Mouse (Mus musculus) kidney, adult 2 months (tissue): ENCODE data around the gene Trim62. TPM values are rescaled to one million over a fixed set of nuclear protein-coding genes. Genes with fewer than 3 reads are reported as not detected.

Source experiments
- DNase-seq: peaks from one replicate; pipeline ENCODE4 v3.0.0; 2021
- H3K27ac ChIP-seq: fragments of 200-500 bp; 2 replicates; pipeline ENCODE4 v1.5.1; 2012; ENCODE audit warnings: low read depth, low read length, control low read depth, inconsistent platforms; ENCODE audit not compliant: insufficient read depth
- H3K27me3 ChIP-seq: fragments of 200-500 bp; replicated peaks from 2 replicates; pipeline ENCODE4 v1.6.1; 2012; ENCODE audit warnings: mild to moderate bottlenecking, moderate library complexity, low read length, inconsistent platforms; ENCODE audit not compliant: control insufficient read depth, insufficient read depth
- H3K36me3 ChIP-seq: fragments of 200-500 bp; 2 replicates; pipeline ENCODE4 v1.6.1; 2012; ENCODE audit warnings: mild to moderate bottlenecking, moderate library complexity, low read length, inconsistent platforms; ENCODE audit not compliant: control insufficient read depth, insufficient read depth
- H3K4me1 ChIP-seq: fragments of 200-500 bp; 2 replicates; pipeline ENCODE4 v1.6.1; 2011; ENCODE audit warnings: low read length; ENCODE audit not compliant: control insufficient read depth, insufficient read depth
- H3K4me3 ChIP-seq: fragments of 200-500 bp; 2 replicates; pipeline ENCODE4 v1.5.1; 2011; ENCODE audit warnings: mild to moderate bottlenecking, low read depth, low read length, control low read depth; ENCODE audit not compliant: insufficient read depth
- CTCF ChIP-seq: fragments of 200-500 bp; conservative IDR thresholded peaks from 2 replicates; pipeline ENCODE4 v1.5.1; 2011; ENCODE audit warnings: low read depth, mild to moderate bottlenecking, control low read depth, low read length, moderate library complexity, mixed read lengths; ENCODE audit not compliant: insufficient read depth, insufficient read length
- POLR2A ChIP-seq: fragments of 200-500 bp; IDR thresholded peaks from one replicate; pipeline ENCODE4 v1.6.1; 2011; ENCODE audit warnings: low read depth, low read length, control low read depth
- WGBS: fragments of 180-500 bp; shearing (Covaris S2); methylation state at CpG from one replicate; pipeline ENCODE4 v1.1.7; 2018; 5-methylcytosine and 5-hydroxymethylcytosine counted together
- polyA plus RNA-seq: library from polyadenylated mRNA; depleted of rRNA; stranded (reverse); fragments of >200 nt; gene quantifications from 2 replicates; pipeline ENCODE4 v1.2.3, GENCODE M21; 2012; rRNA removed

The Trim62 gene
- polyA plus RNA-seq = 3.3 and 3.7 TPM in 2 replicates

GRCm38 (mm10) chr4:128883379-128883781 is at the start of gene Trim62:
TSS of gene Trim62 (plus strand) at chr4:128883580.
- DNase-seq = peak; percentile 89
- WGBS = under 1% methylated on average over 37 of the region's 37 CpGs
- H3K4me1 ChIP-seq = no peaks in the 10 kb centered on the region; the same call in 1 of the 2 replicates
- no peaks in the 10 kb centered on the region for H3K27me3 ChIP-seq
- TF ChIP-seq CTCF (no peak), POLR2A (no peak)
- no peak within 1 kb of the TSS for H3K27ac ChIP-seq
- peak within 1 kb of the TSS; percentile 78 for H3K4me3 ChIP-seq
- no peaks in the 10 kb centered on the region for H3K36me3 ChIP-seq

- Histone ChIP-seq H3K36me3 (no peaks in the 10 kb centered on the region), H3K27me3 (no peaks in the 10 kb centered on the region), H3K4me3 (no peak overlapping the region), H3K4me1 (no peaks in the 10 kb centered on the region; the same call in 1 of the 2 replicates), H3K27ac (no peak overlapping the region)
- TF ChIP-seq POLR2A (no peak), CTCF (no peak)
- 67% methylated on average over 5 of the region's 5 CpGs for WGBS
- no peak for DNase-seq
Observed at GRCm38 (mm10) chr4:128838202-128838601, 45.2 kb upstream of the Trim62 start.

- peak overlapping the region; percentile 30; the same call in 1 of the 2 replicates for H3K27ac ChIP-seq
- WGBS = 42% methylated on average over 16 of the region's 16 CpGs
Observed at GRCm38 (mm10) chr4:128839811-128840738, 43.3 kb upstream of the Trim62 start.

GRCm38 (mm10) chr4:128841259-128841658 is 42.1 kb upstream of the Trim62 start:
- H3K4me3 ChIP-seq = no peak overlapping the region
- DNase-seq = no peak
- no peaks in the 10 kb centered on the region for H3K36me3 ChIP-seq
- TF ChIP-seq CTCF (no peak), POLR2A (no peak)
- WGBS = 56% methylated on average over 8 of the region's 8 CpGs
- H3K27ac ChIP-seq = no peak overlapping the region
- no peaks in the 10 kb centered on the region for H3K27me3 ChIP-seq
- no peaks in the 10 kb centered on the region; the same call in 1 of the 2 replicates for H3K4me1 ChIP-seq

More at GRCm38 (mm10) chr4:128839811-128840738, 43.3 kb upstream of the Trim62 start:
- Histone ChIP-seq H3K27me3 (no peaks in the 10 kb centered on the region), H3K4me1 (no peaks in the 10 kb centered on the region; the same call in 1 of the 2 replicates), H3K36me3 (no peaks in the 10 kb centered on the region), H3K4me3 (no peak overlapping the region)
- TF ChIP-seq CTCF (no peak), POLR2A (no peak)
- DNase-seq = peak; percentile 69

- TF ChIP-seq CTCF = no peak
- TF ChIP-seq POLR2A = no peak
- H3K27me3 ChIP-seq = no peaks in the 10 kb centered on the region
- H3K4me3 ChIP-seq = no peak overlapping the region
- H3K4me1 ChIP-seq = no peaks in the 10 kb centered on the region
- no peak overlapping the region for H3K27ac ChIP-seq
- DNase-seq = no peak
- WGBS = 50% methylated on average over 13 of the region's 13 CpGs
- no peaks in the 10 kb centered on the region for H3K36me3 ChIP-seq
Observed at GRCm38 (mm10) chr4:128844566-128844965, 38.8 kb upstream of the Trim62 start.

GRCm38 (mm10) chr4:128845367-128845973 is 37.9 kb upstream of the Trim62 start:
- H3K36me3 ChIP-seq = no peaks in the 10 kb centered on the region
- WGBS = 74% methylated on average over 12 of the region's 12 CpGs
- no peaks in the 10 kb centered on the region for H3K4me1 ChIP-seq
- H3K4me3 ChIP-seq = no peak overlapping the region
- H3K27me3 ChIP-seq = no peaks in the 10 kb centered on the region
- TF ChIP-seq CTCF (no peak), POLR2A (no peak)
- DNase-seq = no peak
- no peak overlapping the region for H3K27ac ChIP-seq

GRCm38 (mm10) chr4:128848961-128849360 is 34.4 kb upstream of the Trim62 start:
- 92% methylated on average over 3 of the region's 3 CpGs for WGBS
- TF ChIP-seq POLR2A = no peak
- no peak for TF ChIP-seq CTCF
- no peaks in the 10 kb centered on the region for H3K27me3 ChIP-seq
- H3K36me3 ChIP-seq = no peaks in the 10 kb centered on the region
- no peak for DNase-seq
- no peak overlapping the region for H3K4me3 ChIP-seq
- no peak overlapping the region for H3K27ac ChIP-seq
- H3K4me1 ChIP-seq = no peaks in the 10 kb centered on the region
